Mouse (Mus musculus): ENCODE results near the gene Vmn1r43.

GRCm38 (mm10) chr6:89867276-89867675, 8.9 kb downstream of the Vmn1r43 start:
- TF ChIP-seq GATA1 (IDR thresholded peaks at IDR 0.05; ENCODE audit: borderline replicate concordance, low read length) (no peak), FLI1 (IDR thresholded peaks at IDR 0.05; ENCODE audit: low read length) (no peak)

All from megakaryocyte, embryonic 14.5 days (primary cell).